ENCODE assay signal across 7 mouse cellular contexts in genomic region chr10:81496264-81496901, GRCm38 (mm10). TPM values are rescaled to one million over a fixed set of nuclear protein-coding genes. Genes with fewer than 3 reads are reported as not detected.
DNase-seq lines count a peak whose midpoint lies in the region; ATAC-seq lines count a peak whose summit lies in the region.

TSS of gene Ncln (minus strand) at chr10:81496392.

- DNase-seq in adrenal gland, adult 8-10 months: peak; percentile 97
- peak; percentile 98 for DNase-seq in embryo, embryonic 9.5 days (ENCODE audit: extremely low spot score)
- DNase-seq in gastrocnemius, postnatal 4 days (ENCODE audit: low spot score in 2 of 2): peak; percentile 92 to 98
- peak; percentile 98 to 99 for DNase-seq in left cerebral cortex, postnatal 36 days (ENCODE audit: low spot score in 2 of 2)
- peak; percentile 99 for DNase-seq in midbrain, embryonic 11.5 days (ENCODE audit: low spot score, missing footprints)
- DNase-seq in skeletal muscle tissue, adult 2 months (ENCODE audit: low read depth, low spot score): peak; percentile 96

- peaks cover 24% of the 10 kb centered on the region for H3K4me1 ChIP-seq in intestine, embryonic 16.5 days (ENCODE audit: control insufficient read depth, insufficient read depth, low read length)
- H3K4me1 ChIP-seq in midbrain, embryonic 11.5 days (ENCODE audit: control insufficient read depth, insufficient read depth, low read length): peaks cover 10% of the 10 kb centered on the region

- H3K9me3 ChIP-seq in intestine, embryonic 16.5 days (ENCODE audit: control insufficient read depth, low read length): no peaks in the 10 kb centered on the region
- H3K9me3 ChIP-seq in midbrain, embryonic 11.5 days (ENCODE audit: control insufficient read depth, low read length): no peaks in the 10 kb centered on the region

- peak within 1 kb of the TSS; percentile 85 for H3K4me3 ChIP-seq in intestine, embryonic 16.5 days (ENCODE audit: low read length)
- H3K4me3 ChIP-seq in midbrain, embryonic 11.5 days (ENCODE audit: low read depth, low read length): peak within 1 kb of the TSS; percentile 83

- intact Hi-C loops in left cerebral cortex, postnatal 36 days (cut with DNase I): loop anchor here (1.0 kb wide), 1 partner anchor 49 kb away; the partner anchor contains the start of gene Gna11

- H3K36me3 ChIP-seq in intestine, embryonic 16.5 days (ENCODE audit: control insufficient read depth, insufficient read depth, low read length): peaks cover 15% of the 10 kb centered on the region
- peaks cover 12% of the 10 kb centered on the region for H3K36me3 ChIP-seq in midbrain, embryonic 11.5 days (ENCODE audit: control insufficient read depth, insufficient read depth, low read length)

- peak within 1 kb of the TSS; percentile 92 for H3K9ac ChIP-seq in intestine, embryonic 16.5 days (ENCODE audit: low read depth, low read length)
- H3K9ac ChIP-seq in midbrain, embryonic 11.5 days (ENCODE audit: low read length): peak within 1 kb of the TSS; percentile 87

- no peaks in the 10 kb centered on the region for H3K27me3 ChIP-seq in intestine, embryonic 16.5 days (replicated peaks; ENCODE audit: control insufficient read depth, insufficient read depth, low read length)
- H3K27me3 ChIP-seq in midbrain, embryonic 11.5 days (ENCODE audit: control insufficient read depth, insufficient read depth, low read length): no peaks in the 10 kb centered on the region; the same call in 1 of the 2 replicates

- WGBS in intestine, embryonic 16.5 days: under 1% methylated on average over 45 of the region's 45 CpGs
- WGBS in midbrain, embryonic 11.5 days: under 1% methylated on average over 45 of the region's 45 CpGs

- ATAC-seq in intestine, embryonic 16.5 days: peak; percentile 97
- ATAC-seq in midbrain, embryonic 11.5 days (ENCODE audit: low FRiP score): peak; percentile 96

- H3K27ac ChIP-seq in intestine, embryonic 16.5 days (ENCODE audit: low read length): peak within 1 kb of the TSS; percentile 67
- peak within 1 kb of the TSS; percentile 32; the same call in 1 of the 2 replicates for H3K27ac ChIP-seq in midbrain, embryonic 11.5 days (ENCODE audit: low read depth, low read length)

- H3K4me2 ChIP-seq in intestine, embryonic 16.5 days (ENCODE audit: low read depth, low read length): peak within 1 kb of the TSS; percentile 91
- peak within 1 kb of the TSS; percentile 99 for H3K4me2 ChIP-seq in midbrain, embryonic 11.5 days

RNA-seq across cellular contexts. Expression of gene Ncln, which starts in this region (rescaled TPM):
- total RNA-seq in adrenal gland, adult 8-10 months (2022): 100 to 1,000 TPM; 115 to 136 (median 123) TPM
- 10 to 100 TPM; 59.3 to 61.3 TPM for total RNA-seq in gastrocnemius, postnatal 4 days (2021)
- 126 and 137 TPM in 2 replicates for polyA plus RNA-seq in intestine, embryonic 16.5 days (2015; fragmentation: Nextera tagmentation; extraction: Ambion mirVana)
- 10 to 100 TPM; 74.9 to 88.8 TPM for total RNA-seq in left cerebral cortex, postnatal 36 days (2021)
- 40.4 and 44.5 TPM in 2 replicates for polyA plus RNA-seq in midbrain, embryonic 11.5 days (2014; fragmentation: Nextera tagmentation; extraction: Ambion mirVana)

Comparison
In these comparisons a context has a peak if more than half of its experiments do, and no peak if none do; other contexts are left out.
1. Peak in every context shown above with its lines: DNase-seq, ATAC-seq, H3K4me3 ChIP-seq and H3K27ac ChIP-seq.